Mouse (Mus musculus) megakaryocyte-erythroid progenitor cell, adult 5-6 weeks (primary cell): ENCODE results near the gene Vps35l. TPM values are rescaled to one million over a fixed set of nuclear protein-coding genes. Genes with fewer than 3 reads are reported as not detected.

ENCODE experiments used
- ATAC-seq: replicated peaks from 2 replicates; pipeline ENCODE4 v1.8.0; 2016; ENCODE audit warnings: mild to moderate bottlenecking, inconsistent platforms; ENCODE audit not compliant: severe bottlenecking, poor library complexity, low FRiP score, low TSS enrichment
- total RNA-seq, 2 experiments: library from RNA; stranded (forward) in 1 of 2; stranded (reverse) in 1 of 2; fragments of 200-1000, 215-1000 nt in 1 of 2; fragments of >200 nt in 1 of 2; fragmentation: Nextera tagmentation in 1 of 2; gene quantifications; 2 replicates each; pipeline ENCODE4 v1.2.3; 2014 to 2017

Gene Vps35l
- total RNA-seq, 2 experiments from 2014 or later: 46.6 to 52.9 TPM

DNA sequence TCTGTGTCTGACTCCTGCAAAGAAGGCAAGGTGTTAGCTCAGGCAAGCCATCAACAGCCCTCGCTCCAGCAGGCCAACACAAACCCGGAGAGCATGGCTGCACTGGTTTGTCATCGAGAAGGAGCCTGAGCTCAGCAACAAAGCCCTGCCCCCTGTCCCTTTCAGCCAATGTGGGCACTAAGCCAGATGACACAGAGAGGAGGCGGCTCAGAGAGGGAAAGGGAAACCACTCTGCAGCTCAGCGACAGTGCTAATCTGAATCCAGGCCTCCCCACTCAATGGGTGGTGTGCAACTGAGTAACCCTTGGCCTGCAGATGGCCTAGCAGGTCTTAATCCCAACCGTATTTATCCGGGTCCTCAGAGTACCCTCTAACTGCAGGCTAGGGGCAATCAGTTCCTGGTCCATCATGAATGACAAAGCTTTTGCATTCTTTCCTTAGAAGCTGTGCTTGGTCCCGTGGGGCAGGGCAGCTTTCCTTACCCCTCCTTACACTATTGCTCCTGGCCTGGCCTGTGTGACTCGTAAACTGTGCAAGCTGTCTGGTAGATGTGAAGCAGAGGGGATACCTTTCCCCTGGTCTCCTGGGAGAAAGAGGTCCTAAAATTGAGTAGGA, 110.8 kb downstream of the Vps35l start:
- ATAC-seq: peak; percentile 48

DNA sequence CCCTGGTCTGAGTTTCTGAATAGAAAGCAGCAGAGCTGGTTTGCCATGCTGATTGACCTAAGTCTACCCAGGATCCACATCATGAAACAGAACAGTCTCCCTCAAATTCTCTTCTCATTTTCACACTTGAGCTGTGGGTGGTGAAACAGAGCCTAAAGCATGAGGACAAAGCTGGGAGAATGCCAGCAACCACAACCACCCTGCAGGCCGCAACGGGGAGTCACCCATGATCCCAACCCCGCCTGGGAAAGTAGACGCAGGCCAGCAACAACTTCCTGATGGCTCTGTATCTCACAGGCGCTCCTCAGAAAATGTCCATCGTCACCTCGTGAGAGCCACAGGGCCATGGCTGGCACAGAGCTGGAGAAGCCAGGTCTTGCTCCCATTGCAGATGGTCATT, 111.5 kb downstream of the Vps35l start:
- no peak for ATAC-seq

GRCm38 (mm10) chr7:118852611-118853010, 112.6 kb downstream of the Vps35l start:
- no peak for ATAC-seq

- no peak for ATAC-seq
Measured at GRCm38 (mm10) chr7:118854606-118855005, 114.6 kb downstream of the Vps35l start.

DNA sequence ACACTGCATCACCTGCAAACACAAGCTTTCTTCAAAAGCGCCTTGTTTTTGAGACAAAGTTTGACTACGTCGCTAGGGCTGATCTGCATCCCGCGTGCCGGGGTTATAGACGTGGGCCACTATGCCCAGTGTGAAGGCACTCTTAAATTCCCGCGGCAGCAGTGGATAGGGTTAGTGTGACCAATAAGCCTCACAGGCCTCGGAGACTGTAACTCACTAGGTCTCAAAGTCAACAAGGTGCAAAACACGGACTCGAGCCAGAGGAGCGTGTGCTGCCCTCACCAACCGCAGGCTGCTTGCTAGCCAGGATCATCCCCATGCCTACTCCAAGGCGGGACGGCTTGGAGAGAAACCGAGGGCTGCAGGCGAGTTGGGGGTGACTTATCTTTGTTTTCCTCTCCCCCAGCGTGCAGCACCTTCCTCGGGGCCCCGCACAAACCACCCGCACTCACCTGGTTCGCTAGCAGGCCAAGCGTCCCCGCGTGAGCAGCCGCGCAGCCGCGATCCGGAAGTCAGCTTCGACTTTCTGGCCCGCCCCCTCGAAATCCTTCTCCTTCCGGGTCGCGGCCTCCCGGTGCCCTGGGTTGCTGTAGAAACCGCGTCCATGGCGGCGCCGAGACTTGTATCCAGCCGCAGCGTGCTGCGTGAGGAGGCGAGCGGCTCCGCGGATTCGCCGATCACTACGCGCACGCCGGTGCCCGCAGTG, 115.3 kb downstream of the Vps35l start, which contains the start of gene Iqck:
Gene Iqck, plus strand, starts transcription at position 582 of the 706 bp plus-strand sequence.
- peak; percentile 88 for ATAC-seq

DNA sequence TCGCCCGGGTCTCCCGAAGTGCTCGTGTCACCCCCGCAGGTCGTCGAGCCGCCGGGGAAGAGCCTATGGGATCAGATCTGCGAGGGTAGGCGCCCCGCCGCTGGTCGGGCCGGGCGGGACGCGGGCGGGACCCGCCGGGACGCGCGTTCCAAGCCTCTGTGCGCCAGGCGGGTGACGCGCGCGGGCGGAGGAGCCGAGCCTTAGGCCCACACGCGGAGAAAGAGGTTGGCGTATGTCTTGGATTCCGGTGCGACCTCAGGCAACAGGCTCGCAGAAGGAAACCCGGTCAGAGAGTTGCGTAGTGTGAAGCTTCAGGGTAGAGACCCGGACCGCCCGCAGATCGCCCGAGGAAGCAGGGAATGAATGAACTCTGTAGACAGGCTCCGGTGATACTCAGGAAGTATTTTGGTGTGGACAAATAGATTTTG, 115.9 kb downstream of the Vps35l start, which contains the start of gene Knop1:
Gene Knop1, minus strand, starts transcription at position 378 of the 428 bp plus-strand sequence.
- peak; percentile 29 for ATAC-seq

- no peak for ATAC-seq
Measured at GRCm38 (mm10) chr7:118858640-118859039, 118.6 kb downstream of the Vps35l start.

GRCm38 (mm10) chr7:118865362-118865761, 125.3 kb downstream of the Vps35l start:
- no peak for ATAC-seq

DNA sequence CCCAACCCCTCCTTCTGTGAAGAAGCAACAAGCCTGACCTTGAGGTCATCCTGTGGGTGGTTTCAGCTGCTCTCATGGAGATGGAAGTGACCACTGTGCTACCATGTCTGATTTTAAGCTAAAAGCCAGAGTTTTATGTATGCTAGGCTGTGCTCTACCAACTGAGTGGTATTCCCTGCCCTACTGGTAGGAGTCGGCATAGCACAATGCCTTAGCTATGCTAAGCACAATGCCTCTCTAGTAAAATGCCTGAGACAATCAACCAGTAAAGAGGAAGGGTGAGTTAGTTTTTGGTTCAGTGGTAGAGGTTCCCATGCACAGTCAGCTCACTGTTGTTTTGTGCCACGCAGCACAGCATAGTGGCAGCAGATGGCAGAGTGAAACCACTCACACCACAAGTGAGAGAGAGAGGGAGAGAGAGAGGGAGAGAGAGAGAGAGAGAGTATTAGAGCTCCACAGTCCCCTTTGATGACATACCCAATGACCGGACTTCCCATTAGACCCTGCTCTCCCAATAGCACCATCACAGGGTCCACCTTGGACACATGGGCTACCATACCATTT, 139.5 kb downstream of the Vps35l start:
- no peak for ATAC-seq

DNA sequence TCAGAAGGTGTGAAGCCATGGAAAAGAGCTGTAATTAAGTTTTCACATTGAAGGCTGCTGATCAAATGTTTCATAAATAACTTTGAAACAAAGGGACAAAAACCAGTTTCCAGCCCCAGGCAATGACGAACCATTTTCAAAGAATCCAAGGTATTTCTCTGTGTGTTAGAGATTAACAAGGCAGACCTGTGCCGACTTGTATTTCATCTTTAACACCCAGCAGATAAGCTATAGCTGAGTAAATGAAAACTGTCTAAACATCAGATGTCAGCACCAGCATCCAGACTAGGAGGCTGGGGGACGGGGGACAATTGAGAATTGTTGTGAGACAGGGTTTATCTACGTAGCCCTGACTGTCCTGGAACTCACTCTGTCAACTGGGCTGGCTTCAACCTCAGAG, 143.9 kb downstream of the Vps35l start:
- ATAC-seq: no peak

DNA sequence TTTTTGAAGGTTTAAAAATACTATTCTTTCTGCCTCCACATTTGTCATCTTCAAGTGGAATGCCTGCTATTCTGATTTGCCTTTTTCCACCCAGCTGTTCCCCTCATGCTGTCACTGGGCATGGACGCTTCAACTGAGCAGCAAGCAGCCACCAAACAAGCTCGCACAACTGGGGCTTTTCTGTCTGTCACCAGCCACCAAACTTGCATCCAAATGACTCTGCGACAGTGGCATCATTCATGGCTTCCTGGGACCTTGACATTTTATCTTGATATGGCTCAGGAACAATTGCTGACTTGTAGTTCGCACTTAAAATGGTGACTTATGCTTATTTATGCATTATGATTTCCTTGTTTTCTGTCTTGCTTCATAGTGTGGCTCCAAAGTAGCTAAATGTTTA, 144.9 kb downstream of the Vps35l start:
- no peak for ATAC-seq

DNA sequence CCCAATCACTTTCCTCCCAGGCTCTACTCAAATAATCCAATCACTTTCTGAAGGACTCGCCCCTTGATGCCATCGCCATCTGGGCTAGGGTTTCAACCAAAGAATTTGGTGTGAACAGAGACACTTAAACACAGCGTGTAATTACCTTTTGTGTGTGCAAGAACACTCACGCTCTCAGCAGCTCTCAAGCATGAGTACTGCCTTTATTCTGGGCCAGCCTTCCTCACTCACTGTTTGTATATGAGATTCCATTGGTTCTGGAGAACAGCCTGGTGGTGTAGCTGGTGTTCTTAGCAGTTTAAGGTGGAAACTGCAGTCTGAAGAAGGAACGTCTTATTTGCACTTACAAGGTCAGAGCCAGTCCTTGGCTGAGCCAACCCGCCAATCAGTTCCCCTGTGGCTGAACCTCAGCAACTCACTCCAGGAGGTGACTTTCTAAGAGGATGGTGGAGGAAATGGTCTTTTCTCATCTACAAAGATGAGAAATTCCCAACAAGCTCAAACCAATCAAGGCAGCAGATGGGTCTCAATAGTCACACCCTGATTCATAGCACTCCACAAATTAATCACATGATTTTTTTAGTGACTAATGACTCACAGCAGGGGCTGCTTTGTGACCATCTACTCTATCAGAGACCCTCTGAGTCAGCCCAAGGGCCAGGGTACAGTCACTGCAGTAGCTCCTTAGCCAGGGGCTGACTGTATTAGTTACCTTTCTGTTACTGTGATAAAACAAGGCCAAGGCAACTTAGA, 147.5 kb downstream of the Vps35l start:
- ATAC-seq: no peak

GRCm38 (mm10) chr7:118889046-118889680, 149.1 kb downstream of the Vps35l start:
- ATAC-seq: no peak

Other genes with a start within 250 kb of the Vps35l start
- 0.33 and 1.3 TPM in 2 replicates for gene Itpripl2, start 248.3 kb upstream of the Vps35l start, total RNA-seq (2014; fragmentation: Nextera tagmentation)
- gene Itpripl2, start 248.3 kb upstream of the Vps35l start, total RNA-seq (2017): 1.8 and 3.3 TPM in 2 replicates
- 31.1 and 61.7 TPM in 2 replicates for gene Coq7, start 206.9 kb upstream of the Vps35l start, total RNA-seq (2014; fragmentation: Nextera tagmentation)
- 40.3 and 69.8 TPM in 2 replicates for gene Coq7, start 206.9 kb upstream of the Vps35l start, total RNA-seq (2017)
- gene Tmc7, start 155.5 kb upstream of the Vps35l start, total RNA-seq (2014; fragmentation: Nextera tagmentation): 0.32 TPM in 1 of 2 replicates, not detected in the other
- not detected in 2 replicates for gene Tmc7, start 155.5 kb upstream of the Vps35l start, total RNA-seq (2017)
- not detected in 2 replicates for gene Tmc5, start 142.9 kb upstream of the Vps35l start, total RNA-seq (2014; fragmentation: Nextera tagmentation)
- gene Tmc5, start 142.9 kb upstream of the Vps35l start, total RNA-seq (2017): not detected in 2 replicates
- gene Gde1, start 34.4 kb upstream of the Vps35l start, total RNA-seq (2014; fragmentation: Nextera tagmentation): 30.4 and 54.3 TPM in 2 replicates
- gene Gde1, start 34.4 kb upstream of the Vps35l start, total RNA-seq (2017): 24.3 and 28.3 TPM in 2 replicates
- gene Ccp110, start 27.7 kb upstream of the Vps35l start, total RNA-seq (2014; fragmentation: Nextera tagmentation): 21.4 and 49.6 TPM in 2 replicates
- 27.0 and 37.0 TPM in 2 replicates for gene Ccp110, start 27.7 kb upstream of the Vps35l start, total RNA-seq (2017)
- gene Iqck, start 115.5 kb downstream of the Vps35l start, total RNA-seq (2014; fragmentation: Nextera tagmentation): 0.81 and 1.2 TPM in 2 replicates
- 0.33 TPM in 1 of 2 replicates, not detected in the other for gene Iqck, start 115.5 kb downstream of the Vps35l start, total RNA-seq (2017)
- gene Knop1, start 116.0 kb downstream of the Vps35l start, total RNA-seq (2014; fragmentation: Nextera tagmentation): 37.7 and 50.6 TPM in 2 replicates
- 58.4 and 68.6 TPM in 2 replicates for gene Knop1, start 116.0 kb downstream of the Vps35l start, total RNA-seq (2017)